Mouse (Mus musculus) MEL (cell line): Measurements from ENCODE around the gene A130010J15Rik. TPM values are rescaled to one million over a fixed set of nuclear protein-coding genes. Genes with fewer than 3 reads are reported as not detected.

Source experiments
- DNase-seq: peaks from one replicate; pipeline ENCODE4 v3.0.0; 2011; ENCODE audit warnings: low read depth, low spot score
- H3K27ac ChIP-seq: 2 replicates; pipeline ENCODE4 v1.5.1; 2012; ENCODE audit warnings: low read depth, mild to moderate bottlenecking, control low read depth, low read length, moderate library complexity; ENCODE audit not compliant: control insufficient read depth
- H3K27me3 ChIP-seq, 2 experiments: fragments of 150-350 bp in 1 of 2; sonication (generic) in 1 of 2; 2 replicates each; pipeline ENCODE4 v1.6.1; 2012; ENCODE audit warnings: low read length in 2 of 2, mild to moderate bottlenecking in 2 of 2, improper control_type of control experiment in 1 of 2, moderate library complexity in 1 of 2; ENCODE audit not compliant: insufficient read depth in 2 of 2, control insufficient read depth in 1 of 2
- H3K36me3 ChIP-seq, 2 experiments: 2 replicates each; pipeline ENCODE4 v1.6.1; 2012 to 2014; ENCODE audit warnings: low read length in 2 of 2, improper control_type of control experiment in 1 of 2, inconsistent platforms in 1 of 2, mild to moderate bottlenecking in 1 of 2; ENCODE audit not compliant: insufficient read depth in 2 of 2, control insufficient read depth in 1 of 2
- H3K4me1 ChIP-seq, 2 experiments: fragments of 150-350 bp in 1 of 2; sonication (generic) in 1 of 2; 2 replicates each; pipeline ENCODE4 v1.6.1; 2012; ENCODE audit warnings: low read length in 2 of 2, improper control_type of control experiment in 1 of 2, mild to moderate bottlenecking in 1 of 2; ENCODE audit not compliant: insufficient read depth in 2 of 2, control insufficient read depth in 1 of 2
- H3K4me3 ChIP-seq, 2 experiments: fragments of 150-350 bp in 1 of 2; sonication (generic) in 1 of 2; 2 replicates each; pipeline ENCODE4 v1.5.1; 2012; ENCODE audit warnings: low read depth in 2 of 2, low read length in 2 of 2, mild to moderate bottlenecking in 2 of 2, moderate library complexity in 2 of 2, control low read depth in 1 of 2, improper control_type of control experiment in 1 of 2; ENCODE audit not compliant: control insufficient read depth in 1 of 2, insufficient read depth in 1 of 2
- H3K79me2 ChIP-seq: 2 replicates; pipeline ENCODE4 v1.6.1; 2012; ENCODE audit warnings: mild to moderate bottlenecking, low read length, moderate library complexity; ENCODE audit not compliant: control insufficient read depth, poor library complexity, insufficient read depth
- H3K9ac ChIP-seq: 2 replicates; pipeline ENCODE4 v1.6.1; 2012; ENCODE audit warnings: low read depth, mild to moderate bottlenecking, control low read depth, low read length, moderate library complexity; ENCODE audit not compliant: control insufficient read depth, poor library complexity, severe bottlenecking
- H3K9me3 ChIP-seq: fragments of 150-350 bp; sonication (generic); replicated peaks from 2 replicates; pipeline ENCODE4 v1.6.1; 2012; ENCODE audit warnings: mild to moderate bottlenecking, low read length, improper control_type of control experiment, moderate library complexity; ENCODE audit not compliant: insufficient read depth
- CHD1 ChIP-seq: IDR thresholded peaks from 2 replicates; pipeline ENCODE4 v1.6.1; 2012; ENCODE audit warnings: low read depth, mild to moderate bottlenecking, inconsistent platforms, low read length, improper control_type of control experiment
- ELF1 ChIP-seq: IDR thresholded peaks from 2 replicates; pipeline ENCODE4 v1.6.1; 2014; ENCODE audit warnings: low read depth, mild to moderate bottlenecking, inconsistent platforms, low read length, improper control_type of control experiment, moderate library complexity
- EP300 ChIP-seq, 2 experiments: IDR thresholded peaks; 2 replicates each; pipeline ENCODE4 v1.6.1; 2011; ENCODE audit warnings: improper control_type of control experiment in 2 of 2, low read length in 2 of 2, low read depth in 1 of 2, mild to moderate bottlenecking in 1 of 2
- ETS1 ChIP-seq: IDR thresholded peaks from 2 replicates; pipeline ENCODE4 v1.6.1; 2012; ENCODE audit warnings: low read depth, mild to moderate bottlenecking, inconsistent platforms, low read length, improper control_type of control experiment, moderate library complexity
- GATA1 ChIP-seq: IDR thresholded peaks from 2 replicates; pipeline ENCODE4 v1.6.1; 2011; ENCODE audit warnings: low read depth, low read length, improper control_type of control experiment
- MAFK ChIP-seq: IDR thresholded peaks from 2 replicates; pipeline ENCODE4 v1.6.1; 2011; ENCODE audit warnings: low read depth, mild to moderate bottlenecking, low read length, improper control_type of control experiment, borderline replicate concordance
- MXI1 ChIP-seq: IDR thresholded peaks from 2 replicates; pipeline ENCODE4 v1.6.1; 2011; ENCODE audit warnings: mild to moderate bottlenecking, low read depth, low read length, improper control_type of control experiment
- NELFE ChIP-seq: IDR thresholded peaks from 2 replicates; pipeline ENCODE4 v1.6.1; 2011; ENCODE audit warnings: low read depth, low read length, improper control_type of control experiment
- NRF1 ChIP-seq: IDR thresholded peaks from 2 replicates; pipeline ENCODE4 v1.6.1; 2014; ENCODE audit warnings: low read depth, mild to moderate bottlenecking, inconsistent platforms, low read length, improper control_type of control experiment, moderate library complexity; ENCODE audit not compliant: poor library complexity, insufficient read depth, severe bottlenecking
- RAD21 ChIP-seq: IDR thresholded peaks from 2 replicates; pipeline ENCODE4 v1.6.1; 2011; ENCODE audit warnings: mild to moderate bottlenecking, low read depth, low read length, improper control_type of control experiment
- SIN3A ChIP-seq: IDR thresholded peaks from 2 replicates; pipeline ENCODE4 v1.6.1; 2012; ENCODE audit warnings: low read length, improper control_type of control experiment, inconsistent platforms
- TCF12 ChIP-seq: IDR thresholded peaks from 2 replicates; pipeline ENCODE4 v1.6.1; 2014; ENCODE audit warnings: low read depth, mild to moderate bottlenecking, inconsistent platforms, low read length, improper control_type of control experiment, moderate library complexity
- UBTF ChIP-seq: IDR thresholded peaks from 2 replicates; pipeline ENCODE4 v1.6.1; 2012; ENCODE audit warnings: low read depth, mild to moderate bottlenecking, inconsistent platforms, low read length, improper control_type of control experiment, moderate library complexity, borderline replicate concordance; ENCODE audit not compliant: insufficient read depth
- polyA plus RNA-seq, 2 experiments: library from polyadenylated mRNA; stranded (reverse) in 1 of 2; unstranded in 1 of 2; fragments of >175 nt in 1 of 2; fragments of >200 nt in 1 of 2; gene quantifications; 2 replicates each; pipeline versions ENCODE4 v1.2.1 to v1.2.4; 2012; ENCODE audit warnings: low replicate concordance in 2 of 2, low read depth in 1 of 2; ENCODE audit not compliant: insufficient read length in 2 of 2, insufficient read depth in 1 of 2, missing spikeins in 1 of 2
- total RNA-seq: library from RNA; depleted of rRNA; stranded (reverse); fragments of 300-350 nt; gene quantifications from 2 replicates; pipeline ENCODE4 v1.2.3, GENCODE M21; 2012

A130010J15Rik gene
- total and polyA plus RNA-seq, 3 experiments: 5.8 to 13.2 TPM; not detected in 1

DNA sequence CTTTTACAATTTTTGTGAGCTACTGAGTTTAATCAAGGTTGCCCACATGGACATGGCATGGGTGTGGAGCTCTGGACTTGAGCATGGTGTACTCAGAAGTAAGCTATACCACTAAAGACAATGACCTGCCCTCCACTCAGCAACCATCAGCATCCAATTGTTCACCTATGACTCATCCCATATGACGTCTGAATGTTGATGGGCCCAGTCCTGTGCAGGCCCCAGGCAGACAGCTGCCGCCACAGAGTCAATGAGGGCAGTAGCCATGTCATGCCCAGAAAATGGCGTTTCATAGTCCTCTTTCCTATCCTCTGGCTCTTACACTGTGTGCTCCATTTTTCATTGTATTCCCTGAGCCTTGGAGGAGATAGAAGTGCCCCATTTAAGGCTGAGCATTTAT is 48.2 kb downstream of the A130010J15Rik start:
- Histone ChIP-seq H3K4me1 (no peaks in the 10 kb centered on the region), H3K4me3 (no peak overlapping the region), H3K27ac (no peak overlapping the region), H3K36me3 (no peaks in the 10 kb centered on the region), H3K27me3 (no peaks in the 10 kb centered on the region; a peak in 1 of 4 replicates), H3K79me2 (no peaks in the 10 kb centered on the region), H3K9ac (no peak overlapping the region), H3K9me3 (no peaks in the 10 kb centered on the region)
- DNase-seq: no peak
- TF ChIP-seq EP300 (IDR thresholded peaks at IDR 0.05; ENCODE audit: low read depth in 1 of 2, low read length in 2 of 2) (no peak), NELFE (no peak), GATA1 (no peak), ELF1 (no peak)

DNA sequence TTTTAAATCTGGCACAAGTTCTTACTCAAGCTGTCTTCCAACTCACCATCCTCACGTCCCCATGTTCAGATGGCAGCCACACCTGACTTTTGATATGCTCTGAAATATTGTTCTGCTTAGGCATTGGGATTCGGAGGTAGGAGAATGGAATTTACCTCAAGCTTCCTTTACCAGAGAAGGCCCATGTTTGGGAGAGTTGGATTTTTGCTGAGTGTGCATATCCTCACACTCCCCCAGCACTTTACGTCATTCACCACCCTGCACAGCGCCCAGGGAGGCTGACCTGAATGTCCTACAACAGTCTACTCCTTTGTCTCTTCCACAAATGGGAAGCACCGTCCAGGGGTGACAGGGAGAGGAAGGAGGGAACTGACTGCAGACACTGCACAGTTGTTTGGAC is 52.6 kb downstream of the A130010J15Rik start:
- no peak overlapping the region for H3K9ac ChIP-seq
- H3K79me2 ChIP-seq: no peaks in the 10 kb centered on the region
- H3K4me1 ChIP-seq: no peaks in the 10 kb centered on the region
- no peak overlapping the region for H3K4me3 ChIP-seq
- DNase-seq: no peak
- no peaks in the 10 kb centered on the region for H3K9me3 ChIP-seq
- peaks cover 0 to 9% of the 10 kb centered on the region in 2 experiments; a peak in 3 of 4 replicates for H3K27me3 ChIP-seq
- no peak overlapping the region for H3K27ac ChIP-seq
- no peaks in the 10 kb centered on the region for H3K36me3 ChIP-seq
- TF ChIP-seq UBTF (no peak), MAFK (peak; percentile 23; the same call in 1 of the 2 replicates), SIN3A (no peak)

DNA sequence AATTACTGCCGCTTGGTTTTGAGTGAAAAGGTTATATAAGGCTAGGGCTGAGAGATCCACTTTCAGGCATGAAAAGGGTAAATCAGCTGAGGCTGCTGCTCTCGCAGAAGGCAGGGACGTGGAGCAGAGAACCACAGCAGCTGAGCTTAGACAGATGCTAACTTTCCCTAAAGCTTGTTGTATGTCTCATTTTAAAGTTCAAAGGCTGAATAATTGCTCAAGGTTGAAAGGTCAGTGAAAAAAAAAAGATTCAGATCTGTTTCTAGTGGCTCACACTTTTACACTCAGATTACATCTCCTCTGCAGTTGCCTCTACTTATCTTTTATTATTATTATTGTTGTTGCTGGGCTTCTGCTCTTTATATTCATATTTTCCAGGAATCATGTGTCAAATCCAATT is 57.7 kb downstream of the A130010J15Rik start:
- Histone ChIP-seq H3K9ac (no peak overlapping the region), H3K27me3 (peaks cover 0 to 9% of the 10 kb centered on the region in 2 experiments; a peak in 3 of 4 replicates), H3K4me1 (no peaks in the 10 kb centered on the region), H3K79me2 (no peaks in the 10 kb centered on the region), H3K36me3 (no peaks in the 10 kb centered on the region), H3K9me3 (no peaks in the 10 kb centered on the region), H3K27ac (no peak overlapping the region), H3K4me3 (no peak overlapping the region)
- no peak for DNase-seq
- TF ChIP-seq ETS1: no peak
- no peak for TF ChIP-seq NRF1
- TF ChIP-seq CHD1: no peak
- TF ChIP-seq MXI1: no peak
- no peak for TF ChIP-seq TCF12
- TF ChIP-seq RAD21: no peak
